Mouse (Mus musculus) layer of hippocampus, adult 8-10 months (tissue): ENCODE results near the gene Steap3. TPM values are rescaled to one million over a fixed set of nuclear protein-coding genes. Genes with fewer than 3 reads are reported as not detected.

Experiments
- DNase-seq, 2 experiments: peaks; one replicate each; pipeline ENCODE4 v3.0.0; 2022; ENCODE audit warnings: low spot score in 2 of 2
- total RNA-seq, 4 experiments: library from RNA; stranded (reverse); gene quantifications; 2 replicates each; pipeline ENCODE4 v1.2.4; 2022

Steap3 gene
- total RNA-seq, 4 experiments from 2014 or later = 8.0 to 9.8 (median 9.1) TPM

GRCm38 (mm10) chr1:120202542-120202941, 70.0 kb downstream of the Steap3 start:
- no peak for DNase-seq

- DNase-seq = no peak
Measured at GRCm38 (mm10) chr1:120198942-120199341, 73.6 kb downstream of the Steap3 start.

DNA sequence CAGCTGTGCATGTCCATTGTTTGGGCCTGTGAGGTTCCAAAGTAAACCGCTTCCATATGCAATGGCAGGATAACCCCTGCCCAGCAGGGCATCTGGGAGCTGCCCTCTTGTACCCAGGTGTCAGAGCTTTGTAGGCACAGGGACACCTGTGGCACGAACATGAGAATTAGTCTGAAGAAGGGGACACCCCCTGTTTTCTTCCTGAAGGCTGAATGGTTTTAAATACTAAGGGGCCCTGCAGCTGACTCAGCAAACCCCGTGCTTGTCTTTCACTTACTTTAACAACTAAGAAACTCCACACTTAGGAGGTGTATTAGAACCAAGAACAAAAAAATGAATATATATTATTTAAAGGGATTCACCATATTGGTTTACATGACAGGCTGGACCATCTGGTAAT, 74.4 kb downstream of the Steap3 start:
- no peak for DNase-seq

DNA sequence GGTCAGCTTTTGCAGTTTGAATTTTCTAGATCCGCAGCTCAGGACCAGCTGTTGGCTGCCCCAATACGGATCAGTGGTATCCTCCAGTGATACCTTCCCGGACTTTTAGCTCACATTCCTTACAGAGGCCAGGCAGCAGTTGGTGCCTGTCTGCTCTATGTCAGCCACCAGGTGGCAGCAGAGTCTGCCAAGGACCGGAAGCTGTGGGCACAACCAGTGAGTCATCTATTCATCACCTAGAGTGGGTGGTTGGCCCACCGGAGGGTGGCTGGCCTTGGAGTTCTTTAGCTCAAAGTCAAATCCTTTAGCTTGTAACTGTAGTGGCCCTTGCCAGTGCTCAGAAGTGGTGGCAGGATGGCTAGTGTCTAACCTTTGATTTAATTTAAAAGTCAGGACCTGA, 75.3 kb downstream of the Steap3 start:
- DNase-seq = peak; percentile 59 to 79

- DNase-seq = no peak
Measured at GRCm38 (mm10) chr1:120196724-120197123, 75.8 kb downstream of the Steap3 start.

GRCm38 (mm10) chr1:120195947-120196346, 76.6 kb downstream of the Steap3 start:
- no peak for DNase-seq

- no peak for DNase-seq
Measured at GRCm38 (mm10) chr1:120193586-120193985, 78.9 kb downstream of the Steap3 start.

DNA sequence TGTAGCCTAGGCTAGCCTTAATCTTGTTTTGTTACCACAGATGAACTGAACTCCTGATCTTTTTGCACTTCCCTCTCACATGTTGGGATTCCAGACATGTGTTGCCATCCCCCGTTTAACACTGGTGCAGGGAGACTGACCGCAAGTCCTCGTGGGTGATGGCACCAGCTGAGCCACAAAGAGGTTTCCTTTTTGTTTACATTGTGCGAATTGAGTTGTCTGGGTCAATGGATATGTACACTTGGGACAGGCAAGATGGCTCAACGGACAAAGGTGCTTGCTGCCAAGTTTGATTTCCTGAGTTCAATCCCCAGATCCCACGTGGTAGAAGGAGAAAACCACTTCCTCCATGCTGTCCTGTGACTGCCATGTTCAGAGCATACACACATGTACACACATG, 80.2 kb downstream of the Steap3 start:
- DNase-seq = no peak

DNA sequence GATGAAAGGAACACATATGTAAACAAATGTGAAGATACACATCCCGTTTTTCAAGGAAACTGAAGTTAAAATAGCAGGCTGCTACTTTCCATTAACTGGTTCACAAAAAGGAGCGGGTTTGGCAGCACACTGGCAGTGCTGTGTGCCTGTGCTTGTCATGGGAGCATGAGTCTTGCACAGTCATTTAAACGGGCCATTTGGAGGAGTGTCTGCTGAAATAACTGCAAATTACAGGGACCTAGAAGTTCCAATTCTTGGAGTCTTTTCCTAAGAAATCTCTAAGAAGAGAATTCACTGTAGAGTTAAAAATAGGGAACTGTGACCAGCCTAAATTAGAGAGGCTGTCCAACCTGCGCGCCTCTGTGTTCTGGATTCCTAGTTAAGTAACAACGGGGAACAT, 81.6 kb downstream of the Steap3 start:
- DNase-seq = no peak

GRCm38 (mm10) chr1:120190300-120190699, 82.2 kb downstream of the Steap3 start:
- DNase-seq = no peak

GRCm38 (mm10) chr1:120189206-120189605, 83.3 kb downstream of the Steap3 start:
- DNase-seq = peak in 1 of 2 experiments; percentile 39

GRCm38 (mm10) chr1:120187059-120187458, 85.4 kb downstream of the Steap3 start:
- DNase-seq = no peak

GRCm38 (mm10) chr1:120186655-120187054, 85.8 kb downstream of the Steap3 start:
- no peak for DNase-seq

DNA sequence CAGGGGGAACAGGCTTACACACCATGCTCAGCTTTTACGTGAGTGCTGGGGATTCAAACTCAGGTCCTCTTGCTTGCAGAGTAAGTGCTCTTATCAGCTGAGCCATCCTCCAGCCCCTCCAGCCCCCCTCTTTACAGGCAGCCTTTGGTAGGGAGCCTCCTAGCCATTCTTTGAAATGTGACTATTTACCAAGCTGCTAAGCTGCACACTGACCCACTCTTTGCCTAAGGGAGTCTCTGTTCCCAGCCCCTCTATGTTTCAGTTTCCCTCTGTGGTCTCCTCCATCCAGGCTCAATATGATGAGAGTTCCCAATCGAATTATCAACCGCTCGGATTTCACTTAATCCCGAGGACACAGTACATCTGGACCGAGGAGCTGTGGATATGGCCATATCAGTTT, 86.3 kb downstream of the Steap3 start:
- DNase-seq = no peak

- no peak for DNase-seq
Measured at GRCm38 (mm10) chr1:120177141-120177540, 95.4 kb downstream of the Steap3 start.

- DNase-seq = no peak
Measured at GRCm38 (mm10) chr1:120176313-120176712, 96.2 kb downstream of the Steap3 start.

- DNase-seq = no peak
Measured at GRCm38 (mm10) chr1:120174991-120175390, 97.5 kb downstream of the Steap3 start.

DNA sequence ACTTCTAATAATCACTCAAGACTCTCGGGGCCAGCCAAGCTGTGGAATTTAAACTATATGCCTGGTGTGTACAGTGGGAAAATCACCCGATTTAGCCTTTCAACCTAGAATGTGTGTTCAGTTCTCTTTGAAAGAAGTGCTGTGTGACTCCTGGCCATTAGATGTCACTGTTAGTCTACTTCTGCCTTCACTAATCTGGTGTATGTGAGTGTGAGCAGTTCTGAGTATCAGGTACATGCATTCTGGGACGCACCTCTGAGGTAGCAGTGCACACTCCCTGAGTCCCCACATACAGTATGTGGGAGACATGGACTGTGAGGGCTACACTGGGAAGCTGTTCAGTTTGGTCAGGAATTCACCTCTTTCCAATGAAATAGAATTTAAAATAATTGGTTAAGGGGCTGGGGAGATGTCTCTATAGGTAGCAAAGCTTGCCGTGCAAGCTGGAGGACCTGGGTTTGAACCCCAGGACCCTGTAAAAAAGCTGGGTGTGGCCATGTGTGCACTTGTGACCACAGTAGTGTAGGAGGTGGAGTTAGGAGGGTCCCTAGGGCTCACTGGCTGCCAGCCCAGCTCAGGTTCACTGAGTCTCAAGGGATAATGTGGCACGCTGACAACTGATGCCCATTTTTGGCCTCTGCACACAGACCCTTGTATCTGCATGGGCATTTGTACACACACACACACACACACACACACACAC, 100.5 kb downstream of the Steap3 start:
- DNase-seq = peak in 1 of 2 experiments; percentile 44

GRCm38 (mm10) chr1:120170307-120170706, 102.2 kb downstream of the Steap3 start:
- no peak for DNase-seq

DNA sequence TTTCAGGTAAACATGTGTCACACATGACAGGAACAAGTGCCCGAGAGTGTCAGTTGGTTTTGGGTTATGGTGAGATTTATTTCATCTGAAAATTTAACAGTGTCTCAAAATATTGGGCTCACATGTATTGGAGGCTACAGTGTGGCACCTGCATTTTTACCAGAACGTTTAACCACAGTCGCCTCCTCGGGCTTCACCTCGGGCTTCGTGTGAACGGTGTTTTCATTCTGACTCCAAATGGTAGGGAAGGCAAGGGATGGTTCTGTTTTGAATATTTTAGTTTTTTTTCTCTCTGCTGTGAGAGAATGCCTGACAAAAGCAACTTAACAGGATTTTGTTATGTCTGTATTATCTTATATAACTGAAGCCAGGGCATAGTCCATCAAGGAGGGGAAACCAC, 103.8 kb downstream of the Steap3 start:
- no peak for DNase-seq

GRCm38 (mm10) chr1:120168016-120168415, 104.5 kb downstream of the Steap3 start:
- no peak for DNase-seq

GRCm38 (mm10) chr1:120162616-120163015, 109.9 kb downstream of the Steap3 start:
- DNase-seq = no peak

DNA sequence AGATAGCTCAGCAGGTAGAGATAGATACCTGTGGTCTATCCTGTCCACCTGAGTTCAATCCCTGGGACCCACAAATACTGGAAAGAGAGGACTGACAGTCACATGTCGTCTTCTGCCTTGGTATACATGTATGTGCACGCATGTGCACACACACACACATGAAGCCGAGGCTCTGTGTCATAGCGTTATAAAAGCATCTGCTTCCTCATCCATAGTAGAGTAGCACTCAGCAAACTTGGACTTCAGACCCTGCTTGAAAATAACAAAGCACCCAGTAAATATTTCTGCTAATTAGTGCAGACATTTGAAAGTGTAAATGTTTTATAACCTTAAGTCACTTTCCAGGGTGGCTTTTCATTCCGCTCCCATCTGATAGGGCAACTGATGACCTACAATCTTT, 111.0 kb downstream of the Steap3 start:
- DNase-seq = no peak
